Mouse (Mus musculus): ENCODE data around the gene Gm13889. TPM values are rescaled to one million over a fixed set of nuclear protein-coding genes. Genes with fewer than 3 reads are reported as not detected.

Gene Gm13889
- polyA plus RNA-seq, 1 experiment from 2014 or later, result 1.8 TPM

DNA sequence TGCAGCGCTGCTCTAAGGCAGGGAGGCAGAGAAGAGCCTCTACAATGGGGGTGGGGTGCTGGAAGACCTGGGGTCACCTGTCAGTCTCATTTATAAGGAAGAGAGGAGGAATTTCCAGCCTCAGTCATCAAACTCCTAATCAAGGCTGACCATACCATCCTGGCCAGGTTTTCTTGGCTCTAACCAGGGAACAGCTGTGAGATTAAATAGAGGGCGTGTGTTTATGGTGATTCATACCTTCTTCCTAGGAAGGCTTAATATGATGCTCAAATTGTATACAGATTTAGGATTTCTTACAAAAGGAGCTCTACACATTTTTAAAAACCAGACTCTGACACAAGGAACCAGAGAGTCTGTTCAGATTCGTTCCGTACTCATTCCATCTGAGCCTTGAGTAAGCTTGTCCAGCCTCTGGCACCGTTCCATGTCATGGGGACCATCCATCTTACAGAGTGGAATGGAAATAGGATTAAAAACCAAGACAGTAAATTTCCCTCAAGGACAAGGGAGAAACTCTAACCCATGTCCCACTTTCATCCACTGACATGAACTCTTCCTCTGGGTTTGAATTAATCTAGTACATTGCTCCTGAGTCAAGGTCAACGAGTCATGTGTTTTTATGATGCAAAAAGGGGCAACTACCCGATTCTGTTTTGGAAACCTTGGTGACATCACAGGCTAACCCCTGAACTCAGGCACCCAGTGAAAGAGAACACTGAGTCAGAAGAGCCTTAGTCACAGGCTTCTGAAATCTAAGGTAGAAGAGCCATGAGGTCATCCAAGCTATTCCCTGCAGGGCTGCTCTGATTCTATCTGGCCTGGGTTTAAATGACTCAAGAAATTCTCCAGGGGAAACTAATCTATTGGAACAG lies 22.5 kb upstream of the Gm13889 start:
- Histone ChIP-seq H3K36me3 (replicated peaks) (peaks cover 28% of the 10 kb centered on the region), H3K9me3 (replicated peaks) (no peaks in the 10 kb centered on the region), H3K4me2 (no peak overlapping the region), H3K4me3 (replicated peaks) (no peak overlapping the region), H3K9ac (no peak overlapping the region), H3K4me1 (replicated peaks) (peaks cover 10% of the 10 kb centered on the region; the same call in 1 of the 2 replicates), H3K27me3 (peaks cover 21% of the 10 kb centered on the region), H3K27ac (replicated peaks) (no peak overlapping the region)
- WGBS (ENCODE audit: insufficient replicate concordance), result 73% methylated on average over 7 of the region's 7 CpGs
- no peak for ATAC-seq (ENCODE audit: insufficient read depth)

DNA sequence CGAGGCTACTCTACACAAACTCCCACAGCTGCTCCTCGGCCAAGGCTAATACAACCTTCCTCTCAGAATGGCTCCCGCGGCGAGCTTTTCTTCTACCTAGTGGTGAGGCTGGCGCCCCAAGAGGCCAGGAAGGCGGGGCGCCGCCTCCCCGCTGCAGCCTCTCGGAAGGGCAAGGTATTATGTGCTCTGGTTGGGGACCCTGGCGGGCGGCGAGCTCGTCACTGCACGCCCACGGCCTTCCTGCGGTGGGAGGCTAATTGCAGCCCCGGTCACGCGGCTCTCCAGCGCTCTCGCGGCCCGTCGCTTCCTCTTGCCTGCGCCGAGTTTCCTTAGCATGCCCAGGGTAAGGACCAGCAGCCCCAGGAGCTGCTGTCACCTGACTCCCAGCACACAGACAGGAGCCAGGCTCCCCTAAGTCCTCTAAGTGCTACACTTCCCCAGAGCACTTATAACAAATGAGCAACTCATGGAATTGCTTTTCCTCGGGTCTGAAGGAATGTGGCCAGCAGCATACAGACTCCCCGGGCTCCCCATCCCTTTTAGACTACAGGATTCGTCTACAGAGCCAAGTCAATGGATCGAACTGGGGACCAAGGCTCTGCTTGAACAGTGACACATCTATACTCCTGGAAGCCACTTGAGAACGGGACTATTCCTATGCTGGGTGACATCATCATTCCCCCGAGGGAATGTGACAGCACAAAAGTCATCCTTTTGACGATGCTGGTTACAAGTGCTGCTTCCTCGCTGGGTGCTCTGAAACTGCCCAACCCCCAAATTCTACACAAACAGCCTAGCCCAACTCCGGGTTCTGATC lies 19.6 kb upstream of the Gm13889 start:
- ATAC-seq (ENCODE audit: insufficient read depth), result no peak
- peak overlapping the region; percentile 64 for H3K4me2 ChIP-seq
- H3K9ac ChIP-seq, result no peak overlapping the region
- H3K27ac ChIP-seq (replicated peaks), result no peak overlapping the region
- H3K36me3 ChIP-seq (replicated peaks), result peaks cover 18% of the 10 kb centered on the region
- H3K4me1 ChIP-seq (replicated peaks), result peaks cover 10% of the 10 kb centered on the region; the same call in 1 of the 2 replicates
- WGBS (ENCODE audit: insufficient replicate concordance), result 3% methylated on average over 37 of the region's 37 CpGs
- H3K9me3 ChIP-seq (replicated peaks), result no peaks in the 10 kb centered on the region
- peaks cover 22% of the 10 kb centered on the region for H3K27me3 ChIP-seq
- peak overlapping the region; percentile 32 for H3K4me3 ChIP-seq (replicated peaks)

DNA sequence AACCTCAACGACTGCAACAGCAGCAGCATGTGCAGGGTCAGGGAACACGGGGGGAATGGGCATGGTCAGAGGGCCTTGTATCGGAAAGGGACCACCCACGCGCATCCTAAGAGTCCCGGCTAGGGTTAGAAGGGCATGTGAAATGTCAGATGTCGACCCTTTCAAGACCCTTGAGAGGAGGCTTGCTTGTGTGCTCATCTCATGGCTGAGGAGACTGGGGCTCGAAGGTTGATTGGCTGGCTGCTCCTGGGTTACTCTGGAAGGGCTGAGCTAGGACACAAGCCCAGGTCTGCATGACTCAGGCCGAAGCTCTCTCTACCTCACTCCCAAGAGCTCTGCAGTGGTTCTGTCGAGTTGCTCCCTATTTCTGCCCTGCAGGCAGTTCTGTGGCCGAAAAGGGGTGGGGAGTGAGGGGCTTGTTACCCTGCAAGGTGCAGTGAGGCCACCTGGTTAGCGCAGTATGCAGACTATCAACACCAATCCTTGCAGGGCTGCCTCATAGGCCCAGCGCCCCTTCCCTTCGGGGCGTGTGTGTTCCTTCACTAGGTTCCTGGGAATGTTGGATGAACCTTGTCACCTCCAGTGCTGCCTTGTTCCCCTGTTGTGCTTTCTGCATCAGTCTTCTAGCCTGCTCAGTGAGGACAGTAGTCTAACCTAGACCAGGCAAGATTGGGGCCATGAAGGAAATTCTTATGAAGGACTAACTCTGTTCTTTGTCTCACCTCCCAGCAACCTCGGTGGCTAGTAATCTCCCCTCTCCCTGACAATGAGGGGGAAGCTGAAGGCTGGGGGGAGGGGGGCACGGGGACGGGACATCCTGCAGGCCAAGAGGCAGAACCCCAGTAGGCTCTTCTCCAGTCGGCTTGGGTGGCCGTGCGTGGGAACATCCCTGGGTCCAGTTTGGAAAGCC lies 18.8 kb upstream of the Gm13889 start:
- H3K4me3 ChIP-seq (replicated peaks), result peak overlapping the region; percentile 32
- H3K9ac ChIP-seq, result no peak overlapping the region
- peaks cover 22% of the 10 kb centered on the region for H3K27me3 ChIP-seq
- no peaks in the 10 kb centered on the region for H3K9me3 ChIP-seq (replicated peaks)
- ATAC-seq (ENCODE audit: insufficient read depth), result no peak
- H3K36me3 ChIP-seq (replicated peaks), result peaks cover 12% of the 10 kb centered on the region; the same call in 1 of the 2 replicates
- H3K4me1 ChIP-seq (replicated peaks), result peaks cover 10% of the 10 kb centered on the region; the same call in 1 of the 2 replicates
- H3K27ac ChIP-seq (replicated peaks), result no peak overlapping the region
- 37% methylated on average over 21 of the region's 21 CpGs for WGBS (ENCODE audit: insufficient replicate concordance)
- H3K4me2 ChIP-seq, result peak overlapping the region; percentile 64

DNA sequence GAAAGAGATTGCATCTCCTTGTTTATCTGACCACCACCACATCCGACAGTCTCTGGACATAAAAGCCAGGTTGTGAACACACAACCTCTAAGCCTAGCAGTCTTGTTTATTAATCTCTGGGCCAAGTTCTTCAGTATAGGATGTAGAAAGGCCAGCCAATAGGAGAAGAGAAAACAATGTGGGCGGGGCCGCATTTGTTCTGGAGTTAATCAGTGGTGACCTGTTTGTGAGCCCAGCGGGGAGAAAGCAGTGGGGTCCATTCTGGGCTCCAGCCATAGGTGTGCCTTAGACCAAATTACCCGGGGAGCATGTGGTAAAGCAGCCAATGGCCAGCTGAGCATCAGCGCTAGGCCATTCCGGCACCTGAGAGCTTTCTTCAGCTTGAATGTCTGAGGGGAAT lies 18.0 kb upstream of the Gm13889 start:
- Histone ChIP-seq H3K27ac (replicated peaks) (no peak overlapping the region), H3K4me3 (replicated peaks) (no peak overlapping the region), H3K27me3 (peaks cover 22% of the 10 kb centered on the region), H3K4me1 (replicated peaks) (peaks cover 10% of the 10 kb centered on the region; the same call in 1 of the 2 replicates), H3K9ac (no peak overlapping the region), H3K9me3 (replicated peaks) (no peaks in the 10 kb centered on the region), H3K36me3 (replicated peaks) (0 out of 2 replicates have a peak, but pooled peaks cover 5% of the 10 kb centered on the region), H3K4me2 (no peak overlapping the region)
- ATAC-seq (ENCODE audit: insufficient read depth), result no peak
- WGBS (ENCODE audit: insufficient replicate concordance), result 49% methylated on average over 7 of the region's 7 CpGs

DNA sequence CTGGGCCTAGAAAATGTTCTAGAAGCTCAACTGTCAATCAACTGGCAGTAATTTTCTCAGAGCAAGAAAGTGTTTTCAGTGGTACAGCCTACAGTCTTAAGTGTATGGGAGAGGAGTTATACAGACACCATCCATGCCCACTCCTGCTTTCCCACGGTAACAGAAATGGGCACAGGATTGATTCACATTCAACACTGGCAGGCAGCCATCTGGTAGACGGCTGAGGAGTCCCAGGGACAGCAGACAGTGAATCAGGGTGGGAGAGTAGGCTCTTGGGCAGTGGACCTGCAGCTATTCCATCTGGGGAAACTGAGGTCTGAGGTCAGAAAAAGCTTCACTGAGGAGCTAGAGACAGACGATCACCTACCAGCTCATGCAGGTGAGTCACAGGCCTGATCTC lies 14.6 kb upstream of the Gm13889 start:
- no peak overlapping the region for H3K4me2 ChIP-seq
- peaks cover 16% of the 10 kb centered on the region for H3K27me3 ChIP-seq
- H3K4me1 ChIP-seq (replicated peaks), result peaks cover 4% of the 10 kb centered on the region; the same call in 1 of the 2 replicates
- no peak overlapping the region for H3K9ac ChIP-seq
- no peak for ATAC-seq (ENCODE audit: insufficient read depth)
- H3K4me3 ChIP-seq (replicated peaks), result no peak overlapping the region
- H3K27ac ChIP-seq (replicated peaks), result no peak overlapping the region
- H3K36me3 ChIP-seq (replicated peaks), result no peaks in the 10 kb centered on the region
- 57% methylated on average over 3 of the region's 3 CpGs for WGBS (ENCODE audit: insufficient replicate concordance)
- no peaks in the 10 kb centered on the region for H3K9me3 ChIP-seq (replicated peaks)

DNA sequence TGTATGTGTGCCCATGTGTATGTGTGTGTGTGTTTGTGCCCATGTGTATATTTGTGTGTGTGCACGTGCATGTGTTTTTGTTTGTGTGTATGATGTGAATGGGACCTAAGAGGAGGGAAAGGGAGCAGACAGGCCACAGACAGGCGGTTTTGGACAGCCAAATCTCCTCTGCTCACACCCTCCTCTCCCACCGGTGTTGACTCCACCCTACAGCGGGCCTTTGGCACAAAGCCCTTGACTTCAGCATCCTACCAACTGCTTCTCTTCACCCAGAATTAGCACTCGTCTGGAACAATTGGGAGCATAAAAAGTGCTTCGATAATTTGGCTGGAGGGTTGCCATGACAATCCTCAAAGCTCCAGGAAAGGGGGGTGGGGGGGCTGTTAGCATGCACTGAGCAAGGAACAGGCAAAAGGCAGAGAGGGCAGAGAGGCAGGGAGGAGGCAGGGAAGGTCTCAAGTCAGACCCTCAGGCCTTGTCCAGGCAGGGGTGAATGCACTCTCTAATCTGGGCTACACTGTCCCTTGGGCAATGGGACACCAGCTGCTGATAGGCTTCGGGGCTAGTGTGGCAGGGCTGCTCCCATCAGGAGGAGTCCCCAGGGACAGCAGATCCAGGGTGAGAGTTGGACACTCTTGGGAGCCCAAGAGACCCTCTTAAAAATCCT lies 7.6 kb upstream of the Gm13889 start:
- ATAC-seq (ENCODE audit: insufficient read depth), result no peak
- Histone ChIP-seq H3K9me3 (replicated peaks) (no peaks in the 10 kb centered on the region), H3K4me2 (no peak overlapping the region), H3K4me1 (replicated peaks) (no peaks in the 10 kb centered on the region), H3K4me3 (replicated peaks) (no peak overlapping the region), H3K27ac (replicated peaks) (no peak overlapping the region), H3K27me3 (no peaks in the 10 kb centered on the region), H3K36me3 (replicated peaks) (no peaks in the 10 kb centered on the region), H3K9ac (no peak overlapping the region)
- WGBS (ENCODE audit: insufficient replicate concordance), result 50% methylated on average over 7 of the region's 7 CpGs

DNA sequence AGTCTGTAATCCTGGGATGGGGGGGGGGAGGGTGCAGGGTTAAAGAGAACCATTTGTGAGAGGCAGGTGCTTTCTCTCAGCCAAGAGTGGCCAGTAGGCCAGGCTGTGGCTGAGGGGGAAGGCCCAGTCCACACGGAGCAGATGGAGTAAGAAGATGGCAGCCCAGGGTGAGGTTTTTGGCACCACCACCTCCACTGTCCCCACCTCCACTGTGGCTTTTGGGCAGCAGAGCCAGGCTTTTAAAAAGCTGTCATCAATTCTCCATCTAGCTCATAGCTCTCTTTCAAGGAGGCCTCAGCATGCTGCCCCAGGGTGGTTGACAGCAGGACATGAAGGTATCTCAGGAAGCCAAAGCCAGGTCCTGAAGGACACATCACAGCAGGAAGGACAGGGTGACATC lies 6.8 kb upstream of the Gm13889 start:
- H3K4me3 ChIP-seq (replicated peaks), result no peak overlapping the region
- no peaks in the 10 kb centered on the region for H3K4me1 ChIP-seq (replicated peaks)
- H3K27ac ChIP-seq (replicated peaks), result no peak overlapping the region
- no peaks in the 10 kb centered on the region for H3K36me3 ChIP-seq (replicated peaks)
- no peak overlapping the region for H3K9ac ChIP-seq
- ATAC-seq (ENCODE audit: insufficient read depth), result no peak
- peaks cover 1% of the 10 kb centered on the region; the same call in 1 of the 2 replicates for H3K27me3 ChIP-seq
- H3K4me2 ChIP-seq, result no peak overlapping the region
- WGBS (ENCODE audit: insufficient replicate concordance), result 57% methylated on average over 1 of the region's 1 CpGs
- no peaks in the 10 kb centered on the region for H3K9me3 ChIP-seq (replicated peaks)

DNA sequence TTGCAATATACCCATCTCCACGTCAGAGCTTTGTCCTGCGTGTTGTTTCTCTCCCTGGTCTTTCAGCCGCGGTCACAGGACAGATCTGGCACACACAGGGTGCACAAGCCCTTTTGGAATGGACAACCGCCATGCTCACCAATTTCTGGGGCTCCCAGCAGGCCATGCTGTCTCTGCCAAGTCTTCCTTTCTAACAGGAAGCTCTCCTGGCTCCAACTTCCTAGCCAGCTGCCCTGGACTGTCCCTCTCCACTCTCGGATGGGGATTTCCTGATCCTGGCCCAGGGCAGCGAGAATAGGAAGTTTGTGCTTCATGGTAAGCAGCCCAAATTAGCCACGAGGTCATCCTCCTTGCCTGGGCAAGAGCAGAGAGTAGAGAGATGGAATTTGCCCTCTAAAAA lies 4.7 kb upstream of the Gm13889 start:
- H3K36me3 ChIP-seq (replicated peaks), result no peaks in the 10 kb centered on the region
- H3K4me3 ChIP-seq (replicated peaks), result no peak overlapping the region
- H3K9me3 ChIP-seq (replicated peaks), result no peaks in the 10 kb centered on the region
- 41% methylated on average over 8 of the region's 8 CpGs for WGBS (ENCODE audit: insufficient replicate concordance)
- no peak overlapping the region for H3K4me2 ChIP-seq
- ATAC-seq (ENCODE audit: insufficient read depth), result 0 out of 2 replicates have a peak, but pooled peaks have one; percentile 31
- no peak overlapping the region for H3K27ac ChIP-seq (replicated peaks)
- no peak overlapping the region for H3K9ac ChIP-seq
- peaks cover 22% of the 10 kb centered on the region for H3K27me3 ChIP-seq
- no peaks in the 10 kb centered on the region for H3K4me1 ChIP-seq (replicated peaks)

DNA sequence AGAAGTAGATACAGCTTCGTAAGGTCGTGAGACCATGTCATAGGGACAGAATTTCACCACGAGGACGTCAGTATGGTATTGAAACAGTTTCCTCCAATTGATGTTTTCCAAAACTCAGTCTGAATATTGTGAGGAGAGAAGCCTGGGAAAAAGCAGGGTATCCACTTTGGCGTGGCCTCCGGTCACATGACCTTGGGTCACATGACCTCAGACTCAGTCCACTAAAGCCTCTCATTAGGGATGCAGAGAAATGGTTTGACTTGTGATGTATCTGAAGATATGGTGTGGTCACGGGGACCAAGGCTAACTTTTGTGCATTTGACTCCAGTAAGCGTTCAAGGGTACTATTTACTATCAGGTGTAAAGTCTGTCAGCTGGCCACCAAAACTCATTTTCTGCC lies 2.3 kb upstream of the Gm13889 start:
- Histone ChIP-seq H3K4me2 (no peak overlapping the region), H3K9ac (no peak overlapping the region), H3K27ac (replicated peaks) (no peak overlapping the region), H3K9me3 (replicated peaks) (no peaks in the 10 kb centered on the region), H3K36me3 (replicated peaks) (no peaks in the 10 kb centered on the region), H3K4me1 (replicated peaks) (peaks cover 7% of the 10 kb centered on the region; the same call in 1 of the 2 replicates), H3K27me3 (peaks cover 46% of the 10 kb centered on the region), H3K4me3 (replicated peaks) (no peak overlapping the region)
- 46% methylated on average over 8 of the region's 8 CpGs for WGBS (ENCODE audit: insufficient replicate concordance)
- no peak for ATAC-seq (ENCODE audit: insufficient read depth)

DNA sequence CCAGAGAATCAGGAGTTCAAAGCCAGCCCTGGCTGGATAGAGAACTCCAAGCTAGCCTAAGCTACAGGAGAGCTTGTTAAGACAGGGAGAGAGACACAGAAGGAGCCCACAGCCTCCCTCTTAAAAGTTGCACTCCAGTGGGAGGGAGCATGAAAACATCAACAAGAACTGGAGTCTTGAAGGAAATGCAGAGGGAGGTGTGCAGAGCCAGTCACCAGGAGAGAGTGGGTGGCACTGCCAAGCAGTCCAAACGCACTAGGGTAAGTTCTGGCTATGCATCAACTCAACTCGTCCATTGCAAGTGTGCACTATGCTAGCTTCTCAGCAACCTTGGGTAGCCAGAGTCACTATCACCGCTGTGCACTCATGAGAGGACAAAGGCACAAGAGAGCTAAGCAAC lies 1.2 kb upstream of the Gm13889 start:
- H3K4me1 ChIP-seq (replicated peaks), result peaks cover 7% of the 10 kb centered on the region; the same call in 1 of the 2 replicates
- no peak overlapping the region for H3K4me3 ChIP-seq (replicated peaks)
- 45% methylated on average over 3 of the region's 3 CpGs for whole genome bisulfite sequencing (ENCODE audit: insufficient replicate concordance)
- H3K9me3 ChIP-seq (replicated peaks), result no peaks in the 10 kb centered on the region
- no peak overlapping the region for H3K4me2 ChIP-seq
- no peaks in the 10 kb centered on the region for H3K36me3 ChIP-seq (replicated peaks)
- no peak overlapping the region for H3K9ac ChIP-seq
- no peak for ATAC-seq (ENCODE audit: insufficient read depth)
- no peak overlapping the region for H3K27ac ChIP-seq (replicated peaks)
- H3K27me3 ChIP-seq, result peaks cover 57% of the 10 kb centered on the region
